Mouse (Mus musculus) erythroblast, embryonic 14.5 days (primary cell): ENCODE results near the gene Gnas.

Experiments
- GATA1 ChIP-seq: IDR thresholded peaks from 2 replicates; pipeline ENCODE4 v1.6.1; 2012; ENCODE audit warnings: low read length, inconsistent platforms, mixed read lengths
- TAL1 ChIP-seq: IDR thresholded peaks from 3 replicates; pipeline ENCODE4 v1.6.1; 2012; ENCODE audit warnings: low read length, inconsistent platforms, mixed read lengths

DNA sequence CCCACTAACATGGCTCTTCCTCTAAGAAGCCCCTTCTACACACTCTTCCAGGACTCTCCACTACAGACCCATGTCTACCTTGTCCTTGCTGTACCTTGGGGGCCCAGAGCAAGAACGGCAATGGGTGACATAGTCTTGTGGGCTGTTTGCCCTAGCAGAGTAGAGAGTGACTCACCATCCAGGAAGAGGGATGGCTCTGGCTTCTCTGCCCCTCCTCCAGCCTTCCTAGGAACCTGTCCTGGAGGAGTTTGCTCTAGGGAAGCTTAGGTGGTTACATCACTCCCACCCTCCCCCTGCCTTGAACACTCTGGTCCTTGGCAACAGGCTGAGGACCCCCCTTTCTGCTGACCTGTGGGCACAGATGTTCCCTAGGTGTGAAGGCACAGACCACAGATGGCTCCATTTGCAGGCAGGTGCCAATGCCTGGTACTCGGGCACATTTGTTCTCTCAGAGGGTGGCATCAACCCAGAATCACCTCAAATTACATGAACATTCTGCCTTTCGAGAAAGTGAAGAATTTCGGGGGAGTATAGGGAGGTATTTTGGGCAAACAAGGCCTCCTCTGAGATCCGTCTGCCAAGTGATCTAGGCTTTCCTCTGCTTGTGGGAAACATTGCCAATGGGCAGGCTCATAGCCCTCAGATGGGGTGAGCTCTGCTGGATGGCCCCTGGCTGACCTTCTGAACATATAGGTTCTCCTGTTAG is 20.9 kb upstream of the Gnas start:
- TF ChIP-seq TAL1 (no peak), GATA1 (no peak)
